Mouse (Mus musculus): Measurements from ENCODE around the gene Gm17469. TPM values are rescaled to one million over a fixed set of nuclear protein-coding genes. Genes with fewer than 3 reads are reported as not detected.
"Not testable (repeated sequence)": the region's sequence is repeated elsewhere in the genome, so short reads cannot be mapped to it uniquely, and the experiment has no call there.

The Gm17469 gene
- polyA plus RNA-seq (2014; fragmentation: Nextera tagmentation; extraction: Ambion mirVana), result not detected in 2 replicates

- no CpG with 5 or more reads among the region's 4 CpGs for WGBS
- H3K27me3 ChIP-seq (ENCODE audit: control insufficient read depth, insufficient read depth, low read length), result not testable (repeated sequence)
These were observed at the start of gene Gm17469 for GRCm38 (mm10) chrX:124629593-124629992. Gene Gm17469, plus strand, starts transcription at chrX:124629893.

More at GRCm38 (mm10) chrX:124629593-124629992, at the start of gene Gm17469:
- H3K9me3 ChIP-seq (ENCODE audit: control insufficient read depth, low read length); H3K4me3 ChIP-seq (replicated peaks; ENCODE audit: low read length); ATAC-seq (ENCODE audit: low FRiP score); H3K27ac ChIP-seq; H3K4me1 ChIP-seq (replicated peaks; ENCODE audit: control insufficient read depth, insufficient read depth, low read length); DNase-seq (ENCODE audit: low spot score); H3K36me3 ChIP-seq (replicated peaks; ENCODE audit: control insufficient read depth, insufficient read depth); H3K4me2 ChIP-seq (replicated peaks); H3K9ac ChIP-seq: not testable (repeated sequence)

Other genes with a start within 250 kb of the Gm17469 start
- not detected in 2 replicates for gene Gm17584, start 129.3 kb upstream of the Gm17469 start, polyA plus RNA-seq (2014; fragmentation: Nextera tagmentation; extraction: Ambion mirVana)

Data from hindbrain, embryonic 14.5 days (tissue).